In genomic region chr11:60536859-60537467, GRCm38 (mm10) we compare ENCODE assay signal across 8 mouse cellular contexts. TPM values are rescaled to one million over a fixed set of nuclear protein-coding genes. Genes with fewer than 3 reads are reported as not detected.
A peak's percentile ranks its signal among the peaks of the same experiment; 100 is the strongest.
DNase-seq lines count a peak whose midpoint lies in the region; ATAC-seq lines count a peak whose summit lies in the region.

No protein-coding gene starts in this region.

- no peaks in the 10 kb centered on the region for H3K9me3 ChIP-seq in megakaryocyte, embryonic 14.5 days

- H3K4me1 ChIP-seq in megakaryocyte, embryonic 14.5 days: peaks cover 41% of the 10 kb centered on the region

- DNase-seq in adrenal gland, adult (ENCODE audit: inconsistent age in 2 of 2, low spot score in 1 of 2): peak; percentile 92 to 97
- DNase-seq in embryo, embryonic 10 days (ENCODE audit: low spot score): peak; percentile 97
- peak; percentile 94 for DNase-seq in gastrocnemius, postnatal 14 days
- peak; percentile 85 to 97 for DNase-seq in left cerebral cortex, postnatal 10 days (ENCODE audit: extremely low spot score in 1 of 2, low spot score in 2 of 2)
- DNase-seq in right cerebral cortex, postnatal 14 days: peak; percentile 91
- peak; percentile 90 for DNase-seq in urinary bladder, postnatal 25 days (ENCODE audit: low spot score)

- H3K27me3 ChIP-seq in megakaryocyte, embryonic 14.5 days (replicated peaks): no peaks in the 10 kb centered on the region

- intact Hi-C loops in gastrocnemius, postnatal 14 days (cut with DNase I; ENCODE audit: low total_unique reads): no loop called here
- intact Hi-C loops in left cerebral cortex, postnatal 10 days (cut with DNase I): loop anchor here (5.0 kb wide), 1 partner anchor 80 kb away; no protein-coding TSS in a partner anchor

- ATAC-seq in inflammation-experienced regulatory T-cells, adult 6 months: peak; percentile 39

- H3K4me3 ChIP-seq in megakaryocyte, embryonic 14.5 days (replicated peaks): peak overlapping the region; percentile 100

- peaks cover 20% of the 10 kb centered on the region for H3K36me3 ChIP-seq in megakaryocyte, embryonic 14.5 days (replicated peaks; ENCODE audit: low read length)

RNA-seq across cellular contexts. Expression of gene Alkbh5, which starts 0.8 kb away (rescaled TPM):
- 10 to 100 TPM; 72.1 TPM for total RNA-seq in gastrocnemius, postnatal 14 days (2021)
- 10 to 100 TPM; 29.6 to 44.0 (median 41.0) TPM for polyA plus RNA-seq in inflammation-experienced regulatory T-cells, adult 6 months (2017; shearing (Covaris generic))
- total RNA-seq in left cerebral cortex, postnatal 10 days (2021): 10 to 100 TPM; 35.8 to 35.9 TPM
- polyA plus RNA-seq in megakaryocyte, embryonic 14.5 days (2012; ENCODE audit: insufficient read depth, low replicate concordance): 10.9 and 18.5 TPM in 2 replicates

Comparison
In these comparisons a context has a peak if more than half of its experiments do, and no peak if none do; other contexts are left out.
1. Peak in every context shown above with its lines: DNase-seq, ATAC-seq and H3K4me3 ChIP-seq.